8 mouse cellular contexts compared by ENCODE assay signal in genomic region chr14:121738431-121739403, GRCm38 (mm10). TPM values are rescaled to one million over a fixed set of nuclear protein-coding genes. Genes with fewer than 3 reads are reported as not detected.
DNase-seq lines count a peak whose midpoint lies in the region; ATAC-seq lines count a peak whose summit lies in the region.

No protein-coding gene starts in this region.

- DNase-seq in cerebellum, postnatal 14 days = peak; percentile 41 to 54
- DNase-seq in cerebellum, adult 11-12 months = no peak
- DNase-seq in CD4-positive helper T cell, adult 2 months (ENCODE audit: low read depth, low spot score) = peak; percentile 54
- peak; percentile 67 to 85 for DNase-seq in left cerebral cortex, postnatal 25 days (ENCODE audit: low spot score in 2 of 2)
- DNase-seq in yolk sac, embryonic 10.5 days (ENCODE audit: low spot score) = no peak

- intact Hi-C loops in left cerebral cortex, postnatal 25 days (cut with DNase I) = loop anchor here (2.0 to 5.0 kb wide), 3 partner anchors 61 to 120 kb away; no protein-coding TSS in a partner anchor

- peak; percentile 50 for ATAC-seq in frontal cortex, adult (ENCODE audit: low TSS enrichment)
- ATAC-seq in megakaryocyte-erythroid progenitor cell, adult 5-6 weeks (replicated peaks; ENCODE audit: low FRiP score, low TSS enrichment, poor library complexity, severe bottlenecking) = no peak
- ATAC-seq in monocyte, adult 5-6 weeks (replicated peaks; ENCODE audit: insufficient number of reproducible peaks, low FRiP score, low TSS enrichment, poor library complexity, severe bottlenecking) = no peak

RNA-seq across cellular contexts. Expression of gene Dock9, which starts 58.9 kb away (rescaled TPM):
- total RNA-seq in left cerebral cortex, postnatal 25 days (2021) = 10 to 100 TPM; 91.3 to 92.3 TPM
- total RNA-seq in megakaryocyte-erythroid progenitor cell, adult 5-6 weeks (2014; fragmentation: Nextera tagmentation) = 4.4 and 17.7 TPM in 2 replicates
- 4.0 and 6.6 TPM in 2 replicates for total RNA-seq in megakaryocyte-erythroid progenitor cell, adult 5-6 weeks (2017)
- 1.7 to 7.5 TPM (median 3.1 TPM) in 3 replicates for total RNA-seq in monocyte, adult 5-6 weeks (2017)

Comparison
In these comparisons a context has a peak if more than half of its experiments do, and no peak if none do; other contexts are left out.
1. DNase-seq: peak in cerebellum, postnatal 14 days (2 of 2), CD4-positive helper T cell, adult 2 months (single experiment) and left cerebral cortex, postnatal 25 days (2 of 2); none in cerebellum, adult 11-12 months (single experiment) and yolk sac, embryonic 10.5 days (single experiment).
2. RNA of gene Dock9, which starts 58.9 kb away (total RNA-seq): 91.3 to 92.3 TPM in left cerebral cortex, postnatal 25 days; 4.0 to 17.7 TPM in megakaryocyte-erythroid progenitor cell, adult 5-6 weeks and 1.7 to 7.5 TPM in monocyte, adult 5-6 weeks; every median in the first group is over 4 times any median in the second.